Mouse (Mus musculus) hindbrain, embryonic 15.5 days (tissue): ENCODE results near the gene Uvrag. TPM values are rescaled to one million over a fixed set of nuclear protein-coding genes. Genes with fewer than 3 reads are reported as not detected.

Experiments used
- ATAC-seq: fragments of 200-750 bp; cut with Nextera tagmentation; 2 replicates; pipeline ENCODE4 v1.8.0; 2017; ENCODE audit warnings: low read depth, moderate number of reproducible peaks, moderate TSS enrichment; ENCODE audit not compliant: low FRiP score
- H3K27ac ChIP-seq: fragments of 300-500 bp; sonication (generic); replicated peaks from 2 replicates; pipeline ENCODE4 v1.5.1; 2015; ENCODE audit warnings: mild to moderate bottlenecking, inconsistent platforms
- H3K27me3 ChIP-seq: fragments of 300-500 bp; sonication (generic); 2 replicates; pipeline ENCODE4 v1.6.1; 2015; ENCODE audit warnings: control low read depth, inconsistent platforms
- H3K36me3 ChIP-seq: fragments of 300-500 bp; sonication (generic); 2 replicates; pipeline ENCODE4 v1.6.1; 2015; ENCODE audit warnings: control low read depth, inconsistent platforms
- H3K4me1 ChIP-seq: fragments of 300-500 bp; sonication (generic); replicated peaks from 2 replicates; pipeline ENCODE4 v1.6.1; 2015; ENCODE audit warnings: control low read depth, inconsistent platforms
- H3K4me2 ChIP-seq: fragments of 300-500 bp; sonication (generic); 2 replicates; pipeline ENCODE4 v1.6.1; 2015; ENCODE audit warnings: moderate library complexity, mild to moderate bottlenecking, inconsistent platforms
- H3K4me3 ChIP-seq: fragments of 300-500 bp; sonication (generic); 2 replicates; pipeline ENCODE4 v1.5.1; 2015; ENCODE audit warnings: mild to moderate bottlenecking, inconsistent platforms
- H3K9ac ChIP-seq: fragments of 300-500 bp; sonication (generic); 2 replicates; pipeline ENCODE4 v1.6.1; 2015; ENCODE audit warnings: inconsistent platforms
- H3K9me3 ChIP-seq: fragments of 300-500 bp; sonication (generic); 2 replicates; pipeline ENCODE4 v1.6.1; 2016; ENCODE audit warnings: control low read depth, inconsistent platforms
- WGBS: fragments of 180-500 bp; shearing (Covaris S2); methylation state at CpG from one replicate; pipeline ENCODE4 v1.1.7; 2015; 5-methylcytosine and 5-hydroxymethylcytosine counted together
- polyA plus RNA-seq: library from polyadenylated mRNA; unstranded; fragments of >200 nt; fragmentation: Nextera tagmentation; extraction: Ambion mirVana; gene quantifications from 2 replicates; pipeline ENCODE4 v1.2.1, GENCODE M21; 2015

Uvrag gene
- polyA plus RNA-seq, 1 experiment from 2014 or later = 16.8 TPM

- no peak overlapping the region for H3K4me3 ChIP-seq
- H3K27ac ChIP-seq = no peak overlapping the region
- H3K4me2 ChIP-seq = no peak overlapping the region
- no peak overlapping the region for H3K9ac ChIP-seq
- no peaks in the 10 kb centered on the region for H3K27me3 ChIP-seq
- H3K9me3 ChIP-seq = no peaks in the 10 kb centered on the region
- H3K4me1 ChIP-seq = peaks cover 17% of the 10 kb centered on the region
- no peaks in the 10 kb centered on the region for H3K36me3 ChIP-seq
- no peak for ATAC-seq
- WGBS = 64% methylated on average over 5 of the region's 5 CpGs
These were observed 237.1 kb downstream of the Uvrag start for GRCm38 (mm10) chr7:98903884-98904283.

GRCm38 (mm10) chr7:98901120-98901519 lies 239.8 kb downstream of the Uvrag start:
- ATAC-seq = no peak
- Histone ChIP-seq H3K4me2 (no peak overlapping the region), H3K27ac (no peak overlapping the region), H3K4me3 (no peak overlapping the region), H3K36me3 (no peaks in the 10 kb centered on the region), H3K9me3 (no peaks in the 10 kb centered on the region), H3K27me3 (no peaks in the 10 kb centered on the region), H3K9ac (no peak overlapping the region), H3K4me1 (peaks cover 17% of the 10 kb centered on the region)
- WGBS = 94% methylated on average over 1 of the region's 1 CpGs

GRCm38 (mm10) chr7:98899815-98900214 lies 241.1 kb downstream of the Uvrag start:
- peaks cover 11% of the 10 kb centered on the region for H3K4me1 ChIP-seq
- H3K4me3 ChIP-seq = no peak overlapping the region
- ATAC-seq = no peak
- 95% methylated on average over 4 of the region's 4 CpGs for WGBS
- no peaks in the 10 kb centered on the region for H3K36me3 ChIP-seq
- no peaks in the 10 kb centered on the region for H3K27me3 ChIP-seq
- H3K9ac ChIP-seq = no peak overlapping the region
- H3K9me3 ChIP-seq = no peaks in the 10 kb centered on the region
- no peak overlapping the region for H3K4me2 ChIP-seq
- H3K27ac ChIP-seq = no peak overlapping the region

- Histone ChIP-seq H3K27me3 (no peaks in the 10 kb centered on the region), H3K27ac (no peak overlapping the region), H3K4me3 (no peak overlapping the region), H3K4me2 (no peak overlapping the region), H3K9ac (no peak overlapping the region), H3K36me3 (no peaks in the 10 kb centered on the region), H3K9me3 (no peaks in the 10 kb centered on the region), H3K4me1 (no peaks in the 10 kb centered on the region; the same call in 1 of the 2 replicates)
- ATAC-seq = no peak
- 93% methylated on average over 8 of the region's 8 CpGs for WGBS
These were observed 243.6 kb downstream of the Uvrag start for GRCm38 (mm10) chr7:98897323-98897722.

GRCm38 (mm10) chr7:98895501-98896095 lies 245.3 kb downstream of the Uvrag start:
- Histone ChIP-seq H3K9ac (no peak overlapping the region), H3K4me3 (no peak overlapping the region), H3K36me3 (no peaks in the 10 kb centered on the region), H3K27ac (no peak overlapping the region), H3K4me2 (no peak overlapping the region), H3K4me1 (no peaks in the 10 kb centered on the region; the same call in 1 of the 2 replicates), H3K27me3 (no peaks in the 10 kb centered on the region), H3K9me3 (no peaks in the 10 kb centered on the region)
- ATAC-seq = no peak
- WGBS = 55% methylated on average over 10 of the region's 10 CpGs

GRCm38 (mm10) chr7:98894768-98895167 lies 246.2 kb downstream of the Uvrag start:
- no peak for ATAC-seq
- Histone ChIP-seq H3K9ac (no peak overlapping the region), H3K4me1 (peaks cover 7% of the 10 kb centered on the region), H3K4me2 (no peak overlapping the region), H3K4me3 (no peak overlapping the region), H3K27ac (no peak overlapping the region), H3K9me3 (no peaks in the 10 kb centered on the region), H3K36me3 (no peaks in the 10 kb centered on the region), H3K27me3 (no peaks in the 10 kb centered on the region)
- WGBS = 50% methylated on average over 5 of the region's 5 CpGs

GRCm38 (mm10) chr7:98894305-98894704 lies 246.6 kb downstream of the Uvrag start:
- H3K4me3 ChIP-seq = no peak overlapping the region
- no peaks in the 10 kb centered on the region for H3K27me3 ChIP-seq
- ATAC-seq = no peak
- H3K9me3 ChIP-seq = no peaks in the 10 kb centered on the region
- 87% methylated on average over 5 of the region's 5 CpGs for WGBS
- peaks cover 12% of the 10 kb centered on the region for H3K4me1 ChIP-seq
- H3K27ac ChIP-seq = no peak overlapping the region
- no peak overlapping the region for H3K9ac ChIP-seq
- H3K36me3 ChIP-seq = no peaks in the 10 kb centered on the region
- H3K4me2 ChIP-seq = no peak overlapping the region

GRCm38 (mm10) chr7:98893144-98893543 lies 247.8 kb downstream of the Uvrag start:
- Histone ChIP-seq H3K4me1 (peaks cover 24% of the 10 kb centered on the region), H3K36me3 (no peaks in the 10 kb centered on the region)
- no peak for ATAC-seq

GRCm38 (mm10) chr7:98889211-98889610 lies 251.7 kb downstream of the Uvrag start:
- H3K9me3 ChIP-seq = no peaks in the 10 kb centered on the region
- H3K27ac ChIP-seq = peak overlapping the region; percentile 71
- H3K27me3 ChIP-seq = no peaks in the 10 kb centered on the region
- H3K4me2 ChIP-seq = no peak overlapping the region
- ATAC-seq = peak; percentile 55; the same call in 1 of the 2 replicates
- H3K36me3 ChIP-seq = no peaks in the 10 kb centered on the region
- H3K4me3 ChIP-seq = no peak overlapping the region
- peaks cover 38% of the 10 kb centered on the region for H3K4me1 ChIP-seq
- 27% methylated on average over 7 of the region's 7 CpGs for WGBS
- no peak overlapping the region for H3K9ac ChIP-seq

More at GRCm38 (mm10) chr7:98893144-98893543, 247.8 kb downstream of the Uvrag start:
- no peak overlapping the region for H3K4me3 ChIP-seq
- no peak overlapping the region for H3K27ac ChIP-seq
- 92% methylated on average over 5 of the region's 5 CpGs for WGBS
- H3K27me3 ChIP-seq = no peaks in the 10 kb centered on the region
- H3K9ac ChIP-seq = no peak overlapping the region
- H3K4me2 ChIP-seq = no peak overlapping the region
- H3K9me3 ChIP-seq = no peaks in the 10 kb centered on the region

- no peak overlapping the region for H3K4me3 ChIP-seq
- H3K4me1 ChIP-seq = peaks cover 38% of the 10 kb centered on the region
- peak; percentile 63 for ATAC-seq
- no peaks in the 10 kb centered on the region for H3K9me3 ChIP-seq
- no peaks in the 10 kb centered on the region for H3K27me3 ChIP-seq
- H3K4me2 ChIP-seq = no peak overlapping the region
- no peak overlapping the region for H3K9ac ChIP-seq
- H3K27ac ChIP-seq = peak overlapping the region; percentile 71
- no peaks in the 10 kb centered on the region for H3K36me3 ChIP-seq
- WGBS = 23% methylated on average over 5 of the region's 5 CpGs
These were observed 252.1 kb downstream of the Uvrag start for GRCm38 (mm10) chr7:98888810-98889209.

GRCm38 (mm10) chr7:98887811-98888261 lies 253.1 kb downstream of the Uvrag start:
- Histone ChIP-seq H3K4me3 (no peak overlapping the region), H3K27me3 (no peaks in the 10 kb centered on the region), H3K27ac (peak overlapping the region; percentile 71), H3K36me3 (no peaks in the 10 kb centered on the region), H3K4me1 (peaks cover 38% of the 10 kb centered on the region), H3K4me2 (no peak overlapping the region), H3K9ac (no peak overlapping the region), H3K9me3 (no peaks in the 10 kb centered on the region)
- peak; percentile 63 for ATAC-seq
- WGBS = 29% methylated on average over 22 of the region's 22 CpGs

- Histone ChIP-seq H3K9ac (no peak overlapping the region), H3K27me3 (no peaks in the 10 kb centered on the region), H3K4me2 (no peak overlapping the region), H3K36me3 (no peaks in the 10 kb centered on the region), H3K27ac (no peak overlapping the region), H3K4me1 (peaks cover 4% of the 10 kb centered on the region; the same call in 1 of the 2 replicates), H3K4me3 (no peak overlapping the region), H3K9me3 (no peaks in the 10 kb centered on the region)
- 68% methylated on average over 4 of the region's 4 CpGs for WGBS
- ATAC-seq = no peak
These were observed 259.1 kb downstream of the Uvrag start for GRCm38 (mm10) chr7:98881887-98882286.

- Histone ChIP-seq H3K36me3 (no peaks in the 10 kb centered on the region), H3K9me3 (no peaks in the 10 kb centered on the region), H3K27me3 (no peaks in the 10 kb centered on the region), H3K4me1 (peaks cover 15% of the 10 kb centered on the region), H3K27ac (no peak overlapping the region), H3K4me2 (no peak overlapping the region), H3K9ac (no peak overlapping the region), H3K4me3 (no peak overlapping the region)
- WGBS = 100% methylated on average over 2 of the region's 2 CpGs
- no peak for ATAC-seq
These were observed 261.8 kb downstream of the Uvrag start for GRCm38 (mm10) chr7:98879176-98879575.
